Mouse (Mus musculus): ENCODE measurements around the gene Fpgs. TPM values are rescaled to one million over a fixed set of nuclear protein-coding genes. Genes with fewer than 3 reads are reported as not detected.

The Fpgs gene
- total RNA-seq, 4 experiments from 2014 or later, result 6.8 to 11.9 (median 9.1) TPM

- DNase-seq (ENCODE audit: low spot score in 2 of 2), result no peak
These were observed 2.8 kb downstream of the Fpgs start for GRCm38 (mm10) chr2:32700966-32701743.

GRCm38 (mm10) chr2:32699680-32700079 is 4.3 kb downstream of the Fpgs start:
- no peak for DNase-seq (ENCODE audit: low spot score in 2 of 2)

- no peak for DNase-seq (ENCODE audit: low spot score in 2 of 2)
These were observed 9.3 kb downstream of the Fpgs start for GRCm38 (mm10) chr2:32694691-32695090.

- DNase-seq (ENCODE audit: low spot score in 2 of 2), result peak; percentile 82 to 94
These were observed 10.0 kb downstream of the Fpgs start for GRCm38 (mm10) chr2:32693823-32694411.

GRCm38 (mm10) chr2:32693282-32693681 is 10.7 kb downstream of the Fpgs start:
- no peak for DNase-seq (ENCODE audit: low spot score in 2 of 2)

- DNase-seq (ENCODE audit: low spot score in 2 of 2), result no peak
These were observed 11.4 kb downstream of the Fpgs start for GRCm38 (mm10) chr2:32692496-32692895.

GRCm38 (mm10) chr2:32691041-32691440 is 12.9 kb downstream of the Fpgs start:
- DNase-seq (ENCODE audit: low spot score in 2 of 2), result no peak

GRCm38 (mm10) chr2:32689420-32689819 is 14.5 kb downstream of the Fpgs start:
- DNase-seq (ENCODE audit: low spot score in 2 of 2), result peak; percentile 69 to 82

GRCm38 (mm10) chr2:32687562-32687961 is 16.4 kb downstream of the Fpgs start:
- no peak for DNase-seq (ENCODE audit: low spot score in 2 of 2)

GRCm38 (mm10) chr2:32686640-32687039 is 17.3 kb downstream of the Fpgs start:
- no peak for DNase-seq (ENCODE audit: low spot score in 2 of 2)

GRCm38 (mm10) chr2:32685807-32686206 is 18.1 kb downstream of the Fpgs start:
- no peak for DNase-seq (ENCODE audit: low spot score in 2 of 2)

- DNase-seq (ENCODE audit: low spot score in 2 of 2), result no peak
These were observed 19.1 kb downstream of the Fpgs start for GRCm38 (mm10) chr2:32684681-32685428.

- no peak for DNase-seq (ENCODE audit: low spot score in 2 of 2)
These were observed 20.2 kb downstream of the Fpgs start for GRCm38 (mm10) chr2:32683701-32684100.

GRCm38 (mm10) chr2:32682721-32683417 is 21.1 kb downstream of the Fpgs start:
- DNase-seq (ENCODE audit: low spot score in 2 of 2), result no peak

GRCm38 (mm10) chr2:32681754-32682153 is 22.2 kb downstream of the Fpgs start:
- no peak for DNase-seq (ENCODE audit: low spot score in 2 of 2)

GRCm38 (mm10) chr2:32680961-32681650 is 22.8 kb downstream of the Fpgs start:
- no peak for DNase-seq (ENCODE audit: low spot score in 2 of 2)

- DNase-seq (ENCODE audit: low spot score in 2 of 2), result peak in 1 of 2 experiments; percentile 81
These were observed 23.9 kb downstream of the Fpgs start for GRCm38 (mm10) chr2:32680051-32680451.

- DNase-seq (ENCODE audit: low spot score in 2 of 2), result no peak
These were observed 26.3 kb downstream of the Fpgs start for GRCm38 (mm10) chr2:32677683-32678082.

- no peak for DNase-seq (ENCODE audit: low spot score in 2 of 2)
These were observed 27.1 kb downstream of the Fpgs start for GRCm38 (mm10) chr2:32676821-32677220.

GRCm38 (mm10) chr2:32673176-32673917 is 30.6 kb downstream of the Fpgs start:
- DNase-seq (ENCODE audit: low spot score in 2 of 2), result no peak

All from left cerebral cortex, adult 8-10 months (tissue).